Mouse (Mus musculus): ENCODE measurements around the gene Astn2. TPM values are rescaled to one million over a fixed set of nuclear protein-coding genes. Genes with fewer than 3 reads are reported as not detected.

Astn2 gene
- polyA plus RNA-seq, 1 experiment from 2014 or later: 0.61 TPM

DNA sequence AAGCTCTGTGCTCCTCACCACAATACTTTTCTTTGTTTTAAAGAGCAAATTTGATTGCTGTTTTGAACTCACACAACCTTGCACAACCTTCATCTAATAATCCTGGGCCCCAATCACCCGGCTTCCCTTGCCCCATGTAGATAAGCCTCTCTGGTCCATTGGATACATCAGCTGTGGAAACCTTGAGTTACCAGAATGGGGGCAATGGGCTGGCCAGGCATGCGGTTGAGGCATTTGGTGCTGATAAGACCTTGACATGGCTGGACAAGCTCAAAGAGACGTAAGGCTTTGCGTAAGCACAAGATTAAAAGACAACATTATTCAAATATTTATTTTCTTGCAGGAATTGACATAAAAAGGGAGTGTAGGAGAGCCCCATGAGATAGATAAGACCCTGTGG lies 988.9 kb downstream of the Astn2 start:
- WGBS: 28% methylated on average over 4 of the region's 4 CpGs
- Histone ChIP-seq H3K27ac (replicated peaks in 1 of 2; ENCODE audit: control insufficient read depth in 1 of 2, insufficient read depth in 1 of 2, low read depth in 2 of 2, low read length in 2 of 2) (no peak overlapping the region), H3K4me1 (ENCODE audit: control insufficient read depth in 2 of 2, insufficient read depth in 2 of 2, low read length in 2 of 2) (peaks cover 3 to 6% of the 10 kb centered on the region in 2 experiments; a peak in 3 of 4 replicates), H3K36me3 (ENCODE audit: control insufficient read depth, insufficient read depth, low read length) (no peaks in the 10 kb centered on the region), H3K4me3 (ENCODE audit: control insufficient read depth in 1 of 2, insufficient read depth in 1 of 2, low read depth in 1 of 2, low read length in 2 of 2) (no peak overlapping the region), H3K4me2 (ENCODE audit: low read length) (no peak overlapping the region), H3K9ac (ENCODE audit: low read length) (no peak overlapping the region), H3K9me3 (ENCODE audit: control insufficient read depth, low read length) (no peaks in the 10 kb centered on the region), H3K27me3 (ENCODE audit: control insufficient read depth, insufficient read depth, low read length) (no peaks in the 10 kb centered on the region)
- ATAC-seq (ENCODE audit: insufficient number of reproducible peaks, insufficient read depth, low FRiP score, low read depth): no peak

GRCm38 (mm10) chr4:65402836-65403634 lies 1001.4 kb downstream of the Astn2 start:
- Histone ChIP-seq H3K9ac (ENCODE audit: low read length) (no peak overlapping the region), H3K4me2 (ENCODE audit: low read length) (no peak overlapping the region), H3K4me1 (ENCODE audit: control insufficient read depth in 2 of 2, insufficient read depth in 2 of 2, low read length in 2 of 2) (peaks cover 0 to 4% of the 10 kb centered on the region in 2 experiments; a peak in 1 of 4 replicates), H3K27ac (replicated peaks in 1 of 2; ENCODE audit: control insufficient read depth in 1 of 2, insufficient read depth in 1 of 2, low read depth in 2 of 2, low read length in 2 of 2) (no peak overlapping the region), H3K27me3 (ENCODE audit: control insufficient read depth, insufficient read depth, low read length) (no peaks in the 10 kb centered on the region), H3K36me3 (ENCODE audit: control insufficient read depth, insufficient read depth, low read length) (no peaks in the 10 kb centered on the region), H3K4me3 (ENCODE audit: control insufficient read depth in 1 of 2, insufficient read depth in 1 of 2, low read depth in 1 of 2, low read length in 2 of 2) (no peak overlapping the region), H3K9me3 (ENCODE audit: control insufficient read depth, low read length) (no peaks in the 10 kb centered on the region)
- 54% methylated on average over 6 of the region's 6 CpGs for WGBS
- ATAC-seq (ENCODE audit: insufficient number of reproducible peaks, insufficient read depth, low FRiP score, low read depth): no peak; the same call in 1 of the 2 replicates

- H3K27me3 ChIP-seq (ENCODE audit: control insufficient read depth, insufficient read depth, low read length): no peaks in the 10 kb centered on the region
- H3K4me3 ChIP-seq (ENCODE audit: control insufficient read depth in 1 of 2, insufficient read depth in 1 of 2, low read depth in 1 of 2, low read length in 2 of 2): no peak overlapping the region
- peaks cover 0 to 4% of the 10 kb centered on the region in 2 experiments; a peak in 1 of 4 replicates for H3K4me1 ChIP-seq (ENCODE audit: control insufficient read depth in 2 of 2, insufficient read depth in 2 of 2, low read length in 2 of 2)
- no peak overlapping the region for H3K4me2 ChIP-seq (ENCODE audit: low read length)
- H3K36me3 ChIP-seq (ENCODE audit: control insufficient read depth, insufficient read depth, low read length): no peaks in the 10 kb centered on the region
- no peaks in the 10 kb centered on the region for H3K9me3 ChIP-seq (ENCODE audit: control insufficient read depth, low read length)
- 78% methylated on average over 5 of the region's 5 CpGs for WGBS
- no peak overlapping the region for H3K9ac ChIP-seq (ENCODE audit: low read length)
- no peak for ATAC-seq (ENCODE audit: insufficient number of reproducible peaks, insufficient read depth, low FRiP score, low read depth)
- no peak overlapping the region for H3K27ac ChIP-seq (replicated peaks in 1 of 2; ENCODE audit: control insufficient read depth in 1 of 2, insufficient read depth in 1 of 2, low read depth in 2 of 2, low read length in 2 of 2)
Measured at GRCm38 (mm10) chr4:65402286-65402685, 1002.1 kb downstream of the Astn2 start.

DNA sequence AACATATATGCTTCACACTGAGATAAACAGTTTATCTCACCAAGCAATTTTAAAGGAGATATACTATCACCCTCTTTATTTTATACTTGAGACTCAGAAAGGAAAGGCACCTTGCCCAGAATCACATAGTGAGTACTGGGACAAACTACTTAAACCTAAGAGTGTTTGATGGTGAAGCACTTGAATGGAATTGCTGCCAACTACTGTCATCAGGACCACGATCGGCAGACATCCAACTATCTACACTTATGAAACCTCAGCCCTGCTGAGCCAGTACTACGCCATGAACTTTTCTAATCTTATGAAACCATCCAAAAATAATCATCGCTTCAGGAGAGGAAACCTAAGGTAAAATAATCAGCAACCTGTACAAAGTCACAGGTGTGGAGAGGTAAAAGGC lies 1005.0 kb downstream of the Astn2 start:
- no peak overlapping the region for H3K4me3 ChIP-seq (ENCODE audit: control insufficient read depth in 1 of 2, insufficient read depth in 1 of 2, low read depth in 1 of 2, low read length in 2 of 2)
- WGBS: 72% methylated on average over 4 of the region's 4 CpGs
- no peaks in the 10 kb centered on the region for H3K27me3 ChIP-seq (ENCODE audit: control insufficient read depth, insufficient read depth, low read length)
- H3K9me3 ChIP-seq (ENCODE audit: control insufficient read depth, low read length): no peaks in the 10 kb centered on the region
- H3K36me3 ChIP-seq (ENCODE audit: control insufficient read depth, insufficient read depth, low read length): no peaks in the 10 kb centered on the region
- H3K27ac ChIP-seq (replicated peaks in 1 of 2; ENCODE audit: control insufficient read depth in 1 of 2, insufficient read depth in 1 of 2, low read depth in 2 of 2, low read length in 2 of 2): no peak overlapping the region
- H3K4me1 ChIP-seq (ENCODE audit: control insufficient read depth in 2 of 2, insufficient read depth in 2 of 2, low read length in 2 of 2): peaks cover 0 to 4% of the 10 kb centered on the region in 2 experiments; a peak in 1 of 4 replicates
- no peak overlapping the region for H3K4me2 ChIP-seq (ENCODE audit: low read length)
- H3K9ac ChIP-seq (ENCODE audit: low read length): no peak overlapping the region
- ATAC-seq (ENCODE audit: insufficient number of reproducible peaks, insufficient read depth, low FRiP score, low read depth): no peak

- Histone ChIP-seq H3K27ac (replicated peaks in 1 of 2; ENCODE audit: control insufficient read depth in 1 of 2, insufficient read depth in 1 of 2, low read depth in 2 of 2, low read length in 2 of 2) (no peak overlapping the region), H3K4me3 (ENCODE audit: control insufficient read depth in 1 of 2, insufficient read depth in 1 of 2, low read depth in 1 of 2, low read length in 2 of 2) (no peak overlapping the region), H3K36me3 (ENCODE audit: control insufficient read depth, insufficient read depth, low read length) (no peaks in the 10 kb centered on the region), H3K9me3 (ENCODE audit: control insufficient read depth, low read length) (no peaks in the 10 kb centered on the region), H3K9ac (ENCODE audit: low read length) (no peak overlapping the region), H3K4me2 (ENCODE audit: low read length) (no peak overlapping the region), H3K27me3 (ENCODE audit: control insufficient read depth, insufficient read depth, low read length) (no peaks in the 10 kb centered on the region), H3K4me1 (ENCODE audit: control insufficient read depth in 2 of 2, insufficient read depth in 2 of 2, low read length in 2 of 2) (no peaks in the 10 kb centered on the region)
- 56% methylated on average over 3 of the region's 3 CpGs for WGBS
- no peak for ATAC-seq (ENCODE audit: insufficient number of reproducible peaks, insufficient read depth, low FRiP score, low read depth)
Measured at GRCm38 (mm10) chr4:65396806-65397205, 1007.6 kb downstream of the Astn2 start.

DNA sequence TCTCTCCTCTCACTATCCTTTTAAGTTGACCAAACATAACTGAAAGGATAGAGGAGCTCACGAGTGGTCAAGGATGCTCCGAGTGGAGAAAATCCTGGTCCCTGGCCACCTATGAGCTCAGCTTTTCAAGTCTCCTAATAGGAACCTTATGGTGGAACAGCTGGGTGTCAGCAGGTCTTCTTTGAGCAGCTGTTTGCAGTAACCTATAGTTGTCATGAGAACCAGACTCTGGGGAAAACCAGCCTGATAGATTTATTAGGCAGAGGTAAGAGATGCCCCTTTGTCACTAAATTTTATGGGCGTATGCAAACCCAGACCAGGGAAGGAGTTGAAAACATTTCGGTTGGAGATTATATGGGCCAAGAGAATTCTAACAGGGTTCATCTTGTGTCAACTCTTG lies 1013.4 kb downstream of the Astn2 start:
- Histone ChIP-seq H3K4me3 (ENCODE audit: control insufficient read depth in 1 of 2, insufficient read depth in 1 of 2, low read depth in 1 of 2, low read length in 2 of 2) (no peak overlapping the region), H3K4me1 (ENCODE audit: control insufficient read depth in 2 of 2, insufficient read depth in 2 of 2, low read length in 2 of 2) (no peaks in the 10 kb centered on the region), H3K4me2 (ENCODE audit: low read length) (no peak overlapping the region), H3K9me3 (ENCODE audit: control insufficient read depth, low read length) (no peaks in the 10 kb centered on the region), H3K27ac (replicated peaks in 1 of 2; ENCODE audit: control insufficient read depth in 1 of 2, insufficient read depth in 1 of 2, low read depth in 2 of 2, low read length in 2 of 2) (no peak overlapping the region), H3K36me3 (ENCODE audit: control insufficient read depth, insufficient read depth, low read length) (no peaks in the 10 kb centered on the region), H3K9ac (ENCODE audit: low read length) (no peak overlapping the region), H3K27me3 (ENCODE audit: control insufficient read depth, insufficient read depth, low read length) (no peaks in the 10 kb centered on the region)
- ATAC-seq (ENCODE audit: insufficient number of reproducible peaks, insufficient read depth, low FRiP score, low read depth): no peak
- 66% methylated on average over 4 of the region's 4 CpGs for WGBS

GRCm38 (mm10) chr4:65383070-65383469 lies 1021.3 kb downstream of the Astn2 start:
- Histone ChIP-seq H3K4me3 (ENCODE audit: control insufficient read depth in 1 of 2, insufficient read depth in 1 of 2, low read depth in 1 of 2, low read length in 2 of 2) (no peak overlapping the region), H3K4me2 (ENCODE audit: low read length) (no peak overlapping the region), H3K27me3 (ENCODE audit: control insufficient read depth, insufficient read depth, low read length) (no peaks in the 10 kb centered on the region), H3K9me3 (ENCODE audit: control insufficient read depth, low read length) (no peaks in the 10 kb centered on the region), H3K27ac (replicated peaks in 1 of 2; ENCODE audit: control insufficient read depth in 1 of 2, insufficient read depth in 1 of 2, low read depth in 2 of 2, low read length in 2 of 2) (no peak overlapping the region), H3K4me1 (ENCODE audit: control insufficient read depth in 2 of 2, insufficient read depth in 2 of 2, low read length in 2 of 2) (no peaks in the 10 kb centered on the region), H3K36me3 (ENCODE audit: control insufficient read depth, insufficient read depth, low read length) (no peaks in the 10 kb centered on the region), H3K9ac (ENCODE audit: low read length) (no peak overlapping the region)
- ATAC-seq (ENCODE audit: insufficient number of reproducible peaks, insufficient read depth, low FRiP score, low read depth): no peak
- WGBS: 82% methylated on average over 4 of the region's 4 CpGs

DNA sequence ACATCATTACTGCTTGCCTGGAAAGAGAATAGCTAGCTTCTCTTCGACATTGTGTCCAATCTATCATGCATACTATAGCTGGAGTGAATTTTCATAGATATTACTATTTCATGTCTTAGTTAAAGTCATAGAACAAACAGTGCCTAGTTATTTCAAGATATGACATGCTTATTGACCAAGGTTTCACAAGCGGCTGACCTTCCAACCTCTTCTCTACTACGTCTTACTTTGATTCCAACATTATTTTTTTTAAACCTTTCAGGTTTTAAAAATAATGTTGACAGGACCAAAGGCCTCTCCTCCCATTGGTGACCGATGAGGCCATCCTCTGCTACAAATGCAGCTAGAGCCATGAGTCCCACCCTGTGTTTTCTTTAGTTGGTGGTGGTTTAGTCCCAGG lies 1025.0 kb downstream of the Astn2 start:
- Histone ChIP-seq H3K4me2 (ENCODE audit: low read length) (no peak overlapping the region), H3K4me1 (ENCODE audit: control insufficient read depth in 2 of 2, insufficient read depth in 2 of 2, low read length in 2 of 2) (no peaks in the 10 kb centered on the region), H3K9ac (ENCODE audit: low read length) (no peak overlapping the region), H3K27ac (replicated peaks in 1 of 2; ENCODE audit: control insufficient read depth in 1 of 2, insufficient read depth in 1 of 2, low read depth in 2 of 2, low read length in 2 of 2) (no peak overlapping the region), H3K4me3 (ENCODE audit: control insufficient read depth in 1 of 2, insufficient read depth in 1 of 2, low read depth in 1 of 2, low read length in 2 of 2) (no peak overlapping the region), H3K9me3 (ENCODE audit: control insufficient read depth, low read length) (no peaks in the 10 kb centered on the region), H3K27me3 (ENCODE audit: control insufficient read depth, insufficient read depth, low read length) (no peaks in the 10 kb centered on the region), H3K36me3 (ENCODE audit: control insufficient read depth, insufficient read depth, low read length) (no peaks in the 10 kb centered on the region)
- no peak for ATAC-seq (ENCODE audit: insufficient number of reproducible peaks, insufficient read depth, low FRiP score, low read depth)
- WGBS: 86% methylated on average over 4 of the region's 4 CpGs

Measured in heart, embryonic 14.5 days (tissue).